Mouse (Mus musculus): ENCODE data around the gene Sema5b.

GRCm38 (mm10) chr16:35634971-35635370 is 94.0 kb downstream of the Sema5b start:
- TF ChIP-seq CTCF (IDR thresholded peaks at IDR 0.05; ENCODE audit: low read depth, low read length) (no peak), POLR2A (IDR thresholded peaks at IDR 0.05; ENCODE audit: borderline replicate concordance, low read depth, low read length) (no peak)
